Mouse (Mus musculus) liver (tissue): ENCODE data around the gene Ift22.
"Not testable (repeated sequence)": the region's sequence is repeated elsewhere in the genome, so short reads cannot be mapped to it uniquely, and the experiment has no call there.

Source experiments
- DNase-seq: peaks from one replicate; pipeline ENCODE4 v3.0.0-alpha.2; 2020; ENCODE audit warnings: mixed read lengths

Ift22 gene

GRCm38 (mm10) chr5:136914183-136914582 is 6.2 kb downstream of the Ift22 start:
- no peak for DNase-seq

DNA sequence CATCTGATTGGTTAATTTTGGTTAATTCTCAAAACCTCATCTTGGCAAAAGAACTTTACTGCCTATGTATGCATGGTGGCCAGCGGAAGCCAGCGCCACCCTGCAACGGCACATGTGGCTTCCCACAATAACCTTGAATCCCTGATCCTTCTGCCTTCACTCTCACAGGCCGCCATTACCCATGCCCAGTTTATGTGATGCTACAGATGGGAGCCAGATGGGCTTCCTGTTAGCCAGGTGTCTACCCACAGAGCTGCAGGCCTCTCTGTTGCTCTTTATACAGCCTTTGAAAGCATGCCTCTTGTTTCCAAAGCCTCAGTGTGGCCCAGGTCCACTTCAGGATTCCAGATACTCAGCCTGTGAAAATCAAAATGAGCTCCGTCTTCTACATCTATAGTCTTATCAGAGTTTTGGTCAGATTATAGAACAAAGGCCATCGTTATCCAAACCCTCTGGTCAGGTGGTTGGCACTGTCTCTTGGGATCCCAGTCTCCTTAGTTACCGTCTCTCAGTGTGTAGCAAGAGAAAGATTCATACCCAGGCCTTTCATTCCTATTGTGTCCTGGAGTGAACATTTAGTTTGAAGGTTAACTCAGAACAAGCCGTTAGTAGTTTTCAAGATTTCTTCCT is 9.8 kb downstream of the Ift22 start:
- no peak for DNase-seq

DNA sequence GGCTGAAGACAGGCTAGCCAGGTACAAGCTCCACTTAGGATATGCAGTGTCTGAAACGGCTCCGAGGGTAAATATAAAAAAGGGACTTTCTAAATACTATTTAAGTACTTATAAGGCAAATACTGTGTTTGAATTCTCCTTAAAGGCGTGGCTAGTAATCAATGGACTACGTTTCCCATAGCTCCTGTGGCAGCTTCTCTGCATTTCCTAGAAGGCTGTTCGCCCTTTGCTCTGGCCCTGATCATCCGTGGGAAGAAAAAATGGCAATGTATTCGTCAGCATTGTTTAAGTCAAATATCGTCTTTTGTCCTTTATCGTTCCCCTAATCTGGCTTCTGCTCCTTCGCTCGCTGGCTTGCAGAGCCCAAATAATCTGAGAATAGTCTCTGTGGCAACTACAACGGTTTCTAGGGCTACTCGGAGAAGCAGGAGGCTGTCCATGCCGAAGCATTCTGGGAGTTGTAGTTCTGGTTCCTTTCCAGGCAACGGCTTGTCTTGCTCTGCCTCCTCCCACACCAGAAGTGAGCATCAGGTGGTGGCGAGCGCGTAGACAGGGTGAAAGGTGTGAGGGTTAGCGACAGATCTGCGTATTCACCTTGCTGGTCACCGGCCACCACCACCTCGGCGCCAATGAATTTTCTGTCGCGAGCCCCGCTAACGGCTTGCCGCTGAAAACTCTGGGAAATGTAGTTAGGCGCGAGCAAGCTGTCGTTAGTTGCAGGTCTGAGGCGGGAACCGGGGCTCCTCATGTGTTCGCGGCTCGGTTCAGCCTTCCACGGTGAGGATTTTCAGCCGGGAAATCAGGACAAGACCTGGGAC is 10.9 kb downstream of the Ift22 start:
- DNase-seq = peak; percentile 74

- no peak for DNase-seq
Observed at GRCm38 (mm10) chr5:136919546-136920301, 11.8 kb downstream of the Ift22 start.

GRCm38 (mm10) chr5:136922830-136923229 is 14.9 kb downstream of the Ift22 start:
- DNase-seq = no peak

- no peak for DNase-seq
Observed at GRCm38 (mm10) chr5:136923751-136924478, 16.0 kb downstream of the Ift22 start.

- peak; percentile 83 for DNase-seq
Observed at GRCm38 (mm10) chr5:136929073-136929472, 21.1 kb downstream of the Ift22 start.

DNA sequence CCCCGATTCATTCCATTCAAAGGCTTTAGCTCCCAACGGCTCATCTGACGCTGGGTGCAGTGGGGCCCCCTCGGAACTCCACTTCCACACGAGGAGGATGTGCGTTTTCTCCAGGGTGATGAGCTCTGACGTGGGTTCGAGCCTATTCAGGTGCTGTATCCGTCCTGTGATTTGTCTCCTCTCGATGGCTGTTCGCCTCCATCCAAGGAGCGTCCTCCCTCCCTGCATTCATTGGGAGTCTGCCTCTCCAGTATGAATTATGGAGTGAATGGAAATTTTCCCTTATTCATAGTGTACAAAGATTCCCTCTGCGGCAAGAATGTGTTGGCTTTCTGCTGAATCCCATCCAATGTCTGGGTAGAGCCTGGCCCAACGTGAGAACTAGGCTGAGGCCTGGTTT is 23.9 kb downstream of the Ift22 start:
- no peak for DNase-seq

GRCm38 (mm10) chr5:136932956-136933355 is 25.0 kb downstream of the Ift22 start:
- DNase-seq = no peak

DNA sequence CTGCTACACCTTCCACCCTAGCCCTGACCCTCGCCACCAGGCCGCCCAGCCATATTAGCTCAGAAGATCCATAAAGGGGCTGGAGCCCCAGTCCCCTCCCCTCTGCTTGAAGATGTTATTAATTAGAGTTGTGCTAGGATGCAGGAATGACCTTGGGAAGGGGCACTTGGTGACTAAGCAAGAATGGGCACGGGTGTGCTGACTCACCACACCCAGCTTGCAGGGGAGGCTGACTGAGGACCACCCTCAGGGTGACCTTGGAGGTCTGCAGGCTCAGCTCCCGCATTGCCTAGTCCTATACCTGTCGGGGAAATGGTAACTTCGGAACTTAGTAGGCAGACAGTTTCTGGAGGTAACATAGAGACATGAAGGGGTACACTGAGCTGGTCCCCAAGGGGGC is 26.0 kb downstream of the Ift22 start:
- no peak for DNase-seq

DNA sequence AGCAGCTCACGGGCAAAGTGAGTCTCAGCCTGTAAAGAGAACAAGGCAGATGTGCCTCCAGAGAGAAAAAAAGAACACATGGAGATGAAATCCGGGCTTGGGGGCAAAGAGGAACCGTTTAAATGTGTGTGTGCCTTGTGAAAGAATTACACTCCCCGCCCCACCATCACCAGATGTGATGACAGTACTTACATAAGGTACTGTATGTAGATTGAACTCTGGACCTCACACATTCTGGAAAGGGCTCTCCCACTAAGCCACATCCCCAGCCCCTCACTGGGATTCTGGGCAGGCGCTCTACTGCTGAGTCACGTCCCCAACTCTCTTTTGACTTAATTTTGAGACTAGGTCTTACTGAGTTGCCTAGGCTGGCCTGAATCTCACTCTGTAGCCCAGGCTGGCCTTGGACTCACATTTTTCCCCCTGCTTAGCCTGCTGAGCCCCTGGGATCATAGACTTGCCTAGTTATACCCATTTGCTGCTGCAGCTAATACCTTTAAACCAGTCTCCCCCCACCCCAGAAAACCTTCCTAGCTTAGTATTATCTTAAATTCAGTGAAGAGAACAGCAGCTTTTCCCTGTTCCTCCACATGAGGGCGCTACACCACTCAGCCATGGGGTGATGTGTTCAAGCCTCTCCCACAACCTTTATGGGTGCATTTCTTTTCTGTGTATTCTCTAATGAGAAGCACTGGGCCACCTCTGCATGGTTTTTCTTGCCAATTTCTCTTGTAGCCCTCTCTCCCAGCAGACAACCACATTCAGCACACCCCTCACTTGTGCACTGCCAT is 28.1 kb downstream of the Ift22 start:
- DNase-seq = peak; percentile 32

DNA sequence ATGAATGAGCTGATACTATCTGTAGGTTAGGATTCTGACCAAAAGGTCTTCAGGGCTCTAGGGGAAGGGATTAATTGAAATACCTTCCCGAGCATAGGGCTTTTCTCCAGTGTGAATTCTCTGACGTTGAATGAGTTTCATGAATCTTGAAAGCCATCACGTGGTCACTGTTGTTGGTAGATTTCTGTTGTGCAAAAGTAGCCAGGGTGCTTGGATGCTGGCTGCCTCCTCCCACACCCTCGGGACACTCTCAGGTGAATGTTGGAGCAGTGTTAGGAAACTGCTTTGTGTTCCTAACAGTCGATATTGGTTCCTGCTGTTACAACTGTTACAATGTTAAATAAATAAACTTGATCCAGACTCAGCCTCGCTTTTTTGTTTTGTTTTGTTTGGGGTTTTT is 28.8 kb downstream of the Ift22 start:
- no peak for DNase-seq

GRCm38 (mm10) chr5:136937621-136938020 is 29.7 kb downstream of the Ift22 start:
- DNase-seq = no peak

GRCm38 (mm10) chr5:136939284-136939683 is 31.3 kb downstream of the Ift22 start:
- DNase-seq = peak; percentile 44

GRCm38 (mm10) chr5:136940029-136940428 is 32.1 kb downstream of the Ift22 start:
- DNase-seq = not testable (repeated sequence)

DNA sequence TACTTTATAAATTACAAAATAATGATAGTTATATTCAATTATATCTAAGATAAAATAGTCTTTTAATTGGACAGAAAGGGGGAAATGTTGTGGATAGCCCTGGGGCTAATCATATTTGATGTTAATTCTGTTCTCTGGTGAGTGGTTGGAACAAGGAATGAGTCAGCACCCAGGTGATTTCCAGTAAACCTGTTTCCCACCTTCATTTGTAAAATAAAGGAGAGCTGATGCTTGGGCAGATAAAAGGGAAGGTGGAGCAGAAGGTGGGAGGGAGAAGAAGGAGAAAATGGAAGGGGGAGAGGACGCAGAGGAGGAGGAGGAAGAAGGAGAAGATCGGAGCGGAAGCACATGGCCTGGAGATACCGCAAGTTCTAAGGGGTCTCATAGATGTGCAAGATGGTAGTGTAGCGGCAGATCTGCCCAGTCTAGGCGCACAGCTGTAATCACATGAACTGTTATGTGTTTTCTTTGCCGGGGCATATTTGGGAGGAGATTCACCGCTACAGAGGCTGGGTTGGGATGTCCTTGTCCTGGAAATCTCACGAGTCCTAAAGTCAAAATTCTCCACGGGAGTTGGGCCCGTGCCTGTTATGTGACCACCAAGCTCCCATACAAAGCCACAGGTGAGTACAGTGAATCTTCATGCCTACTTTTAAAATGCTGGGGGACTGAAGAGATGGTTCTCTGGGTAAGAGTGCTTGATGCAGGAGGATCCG is 33.1 kb downstream of the Ift22 start:
- no peak for DNase-seq

GRCm38 (mm10) chr5:136942781-136943180 is 34.8 kb downstream of the Ift22 start:
- no peak for DNase-seq

DNA sequence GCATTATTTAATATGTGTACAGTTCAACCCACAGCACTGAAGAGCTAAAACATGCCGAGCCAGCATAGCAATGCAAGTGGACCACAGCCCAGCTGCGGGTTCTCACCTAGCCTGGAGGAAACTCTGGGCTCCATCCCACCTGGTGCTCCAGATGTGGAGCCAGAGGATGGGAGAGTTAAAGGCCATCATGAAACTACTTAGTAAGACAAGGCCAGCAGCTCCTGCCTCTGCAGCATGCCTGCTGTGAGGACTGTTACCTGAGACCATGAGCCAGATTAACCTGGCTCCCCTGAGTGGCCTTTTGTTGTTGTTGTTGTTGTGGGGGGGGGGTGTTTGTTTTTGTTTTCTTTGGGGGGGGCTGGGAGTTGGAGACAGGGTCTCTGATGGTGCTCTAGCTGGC is 35.4 kb downstream of the Ift22 start:
- no peak for DNase-seq

DNA sequence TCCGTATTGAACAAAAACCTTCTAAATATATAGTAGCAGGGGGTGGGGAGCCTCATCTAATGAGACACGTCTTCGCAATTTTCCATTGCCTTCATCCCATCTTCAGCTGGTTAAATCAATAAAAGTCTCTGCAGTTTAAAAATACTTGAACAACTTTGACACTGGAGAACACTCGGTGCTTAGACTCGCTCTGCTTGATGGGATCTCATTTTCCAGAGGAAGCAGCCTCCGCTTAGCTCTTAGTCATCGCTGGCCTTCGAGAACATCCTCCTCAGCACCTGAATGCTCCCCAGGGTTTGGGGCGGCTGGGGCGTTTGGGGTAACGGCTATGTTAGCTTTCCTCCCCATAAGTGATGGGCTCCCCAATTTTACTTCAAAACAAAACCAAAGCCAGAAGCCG is 37.1 kb downstream of the Ift22 start:
- no peak for DNase-seq

DNA sequence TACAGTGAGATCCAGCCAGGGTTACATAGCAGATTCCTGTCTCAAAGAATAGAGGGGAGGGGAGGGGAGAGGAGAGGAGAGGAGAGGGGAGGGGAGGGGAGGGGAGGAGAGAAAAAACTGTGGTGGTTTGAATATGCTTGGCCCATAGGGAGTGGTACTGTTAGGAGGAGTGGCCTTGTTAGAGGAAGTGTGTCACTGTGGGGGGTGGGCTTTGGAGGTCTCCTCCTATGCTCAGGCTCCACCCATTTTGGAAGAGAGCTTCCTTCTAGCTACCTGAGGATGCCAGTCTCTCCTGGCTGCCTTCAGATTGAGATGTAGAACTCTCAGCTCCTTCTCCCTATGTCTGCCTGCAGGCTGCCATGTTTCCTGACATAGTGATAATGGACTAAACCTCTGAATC is 39.9 kb downstream of the Ift22 start:
- DNase-seq = no peak

- DNase-seq = not testable (repeated sequence)
Observed at GRCm38 (mm10) chr5:136949551-136950336, 41.8 kb downstream of the Ift22 start.
